Mouse (Mus musculus): ENCODE measurements at regions not wholly inside any gene's neighbourhood (a gene's known extent, or its start where the extent isn't known, plus 50 kb on each side); places are given as distances from the start of the nearest gene placed in this dataset.

DNA sequence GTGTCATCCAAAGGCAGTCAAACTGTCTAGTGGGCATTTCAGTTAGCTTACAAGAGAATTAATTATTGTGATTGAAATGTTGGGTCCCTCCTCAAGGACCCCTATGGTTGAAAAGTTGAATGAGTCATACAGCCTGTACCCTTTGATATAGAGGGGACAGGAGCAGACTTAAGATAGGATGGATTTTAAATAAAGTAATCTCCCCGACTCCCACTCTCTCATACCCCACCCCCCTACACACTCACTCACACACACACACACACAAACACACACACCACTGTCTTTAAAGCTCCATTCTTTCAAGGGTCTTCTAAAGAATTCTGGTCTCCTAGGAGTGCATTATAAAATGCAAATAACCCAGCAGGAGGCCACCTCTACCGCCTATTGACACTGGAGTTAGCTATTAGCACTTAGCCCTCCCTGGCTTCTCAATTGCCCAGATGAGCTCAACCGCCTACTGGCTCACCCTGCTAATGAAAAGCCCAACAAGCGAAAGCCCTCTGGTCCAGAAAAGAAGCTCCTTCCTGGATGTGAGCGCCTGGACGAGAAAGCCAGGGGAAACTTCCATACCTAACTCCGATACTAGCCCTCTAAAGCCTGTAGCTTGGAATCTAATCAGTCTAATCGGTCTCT lies 236.3 kb upstream of the Rgma start:
- H3K4me1 ChIP-seq: peaks cover 12% of the 10 kb centered on the region
- H3K27me3 ChIP-seq (ENCODE audit: insufficient read depth, poor library complexity, severe bottlenecking): peaks cover 49% of the 10 kb centered on the region
- 5% methylated on average over 8 of the region's 8 CpGs for WGBS
- no peaks in the 10 kb centered on the region for H3K36me3 ChIP-seq
- peak overlapping the region; percentile 5; the same call in 1 of the 2 replicates for H3K4me3 ChIP-seq
- no peaks in the 10 kb centered on the region for H3K9me3 ChIP-seq
- DNase-seq (ENCODE audit: low spot score): no peak
- H3K27ac ChIP-seq: no peak overlapping the region

DNA sequence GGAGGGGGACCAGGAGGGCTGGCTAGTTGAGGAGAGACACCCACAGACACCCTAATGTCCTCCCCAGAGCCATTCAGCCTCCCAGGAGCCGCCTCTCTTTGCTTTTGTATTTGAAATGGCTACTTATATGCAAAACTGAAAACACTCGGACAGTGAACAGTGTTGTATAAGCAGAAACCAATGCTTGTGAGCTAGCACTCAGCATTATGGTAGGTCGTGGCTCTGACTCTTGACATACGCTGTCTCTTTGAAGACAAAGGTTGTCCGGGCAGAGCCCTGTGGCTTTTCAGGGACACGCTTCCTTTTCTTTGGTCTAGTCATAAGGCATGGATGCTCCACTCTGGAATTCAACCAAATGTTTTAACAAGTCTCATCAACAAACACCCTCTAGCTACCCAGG lies 235.4 kb upstream of the Rgma start:
- Histone ChIP-seq H3K9me3 (no peaks in the 10 kb centered on the region), H3K36me3 (no peaks in the 10 kb centered on the region), H3K4me1 (peaks cover 12% of the 10 kb centered on the region), H3K4me3 (no peak overlapping the region), H3K27ac (no peak overlapping the region), H3K27me3 (ENCODE audit: insufficient read depth, poor library complexity, severe bottlenecking) (peaks cover 58% of the 10 kb centered on the region)
- WGBS: 28% methylated on average over 6 of the region's 6 CpGs
- no peak for DNase-seq (ENCODE audit: low spot score)

DNA sequence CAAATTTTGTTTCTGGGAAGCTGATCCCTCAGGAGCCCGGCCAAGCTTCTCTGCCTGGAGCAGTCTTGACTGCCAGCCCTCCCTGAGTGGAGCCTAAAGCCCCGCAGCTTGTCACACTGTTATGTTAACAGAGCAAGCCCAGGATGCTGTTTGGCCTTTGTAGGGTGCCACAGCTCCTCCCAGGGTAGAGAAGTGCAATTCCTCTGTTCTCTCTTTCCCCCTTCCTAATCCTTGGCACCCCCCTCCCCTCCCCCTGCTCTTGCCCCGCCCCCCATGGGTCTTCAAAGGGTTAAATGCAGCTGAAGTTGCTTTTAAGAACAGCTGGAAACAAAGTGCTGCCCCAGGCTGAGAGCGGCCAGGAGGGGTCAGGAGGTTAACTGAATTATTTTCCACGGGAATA lies 234.1 kb upstream of the Rgma start:
- Histone ChIP-seq H3K9me3 (no peaks in the 10 kb centered on the region), H3K27ac (no peak overlapping the region), H3K4me3 (no peak overlapping the region), H3K4me1 (peaks cover 12% of the 10 kb centered on the region), H3K27me3 (ENCODE audit: insufficient read depth, poor library complexity, severe bottlenecking) (peaks cover 64% of the 10 kb centered on the region), H3K36me3 (no peaks in the 10 kb centered on the region)
- WGBS: 3% methylated on average over 5 of the region's 5 CpGs
- no peak for DNase-seq (ENCODE audit: low spot score)

DNA sequence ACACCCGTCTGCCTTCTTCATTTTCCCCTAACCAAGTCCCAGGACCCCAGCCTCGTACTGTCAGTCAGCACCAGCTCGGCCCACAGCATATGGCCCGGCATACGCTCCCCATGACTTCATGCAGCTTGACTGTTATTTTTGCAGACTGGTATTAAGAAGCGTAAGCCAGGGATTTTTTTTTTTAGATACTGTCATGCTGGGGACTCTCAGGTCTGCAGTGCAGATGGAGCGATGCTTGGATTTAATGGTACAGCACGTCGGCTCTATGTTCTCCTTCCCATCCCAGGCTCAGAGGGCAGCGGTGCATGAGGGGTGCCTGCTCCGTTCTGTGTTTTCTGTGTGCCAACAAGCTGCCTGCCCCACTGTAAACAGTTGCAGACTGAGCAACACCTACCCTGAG lies 231.4 kb upstream of the Rgma start:
- H3K27ac ChIP-seq: no peak overlapping the region
- 79% methylated on average over 11 of the region's 11 CpGs for WGBS
- no peaks in the 10 kb centered on the region for H3K9me3 ChIP-seq
- H3K27me3 ChIP-seq (ENCODE audit: insufficient read depth, poor library complexity, severe bottlenecking): peaks cover 44% of the 10 kb centered on the region
- DNase-seq (ENCODE audit: low spot score): no peak
- H3K36me3 ChIP-seq: no peaks in the 10 kb centered on the region
- H3K4me1 ChIP-seq: peaks cover 12% of the 10 kb centered on the region
- H3K4me3 ChIP-seq: no peak overlapping the region

DNA sequence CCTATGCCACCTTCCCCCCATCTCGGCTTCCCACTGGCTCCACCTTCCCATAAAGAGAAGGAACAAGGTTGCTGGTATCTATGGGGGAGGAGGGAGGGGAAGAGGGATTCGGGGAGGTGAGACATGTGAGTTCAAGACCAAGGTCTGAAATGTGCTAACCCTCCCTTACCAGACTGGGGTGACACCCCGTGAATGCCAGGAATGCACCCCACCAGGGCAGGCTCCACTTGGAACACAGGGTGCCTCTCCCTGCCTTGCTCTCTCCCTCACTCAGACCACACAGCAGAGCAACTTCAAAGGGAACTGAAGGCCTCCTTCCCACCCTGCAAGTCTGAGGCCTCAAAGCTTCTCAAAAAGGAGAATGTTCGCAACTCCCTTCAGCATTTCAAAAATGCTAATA lies 230.5 kb upstream of the Rgma start:
- H3K9me3 ChIP-seq: no peaks in the 10 kb centered on the region
- no peak overlapping the region for H3K27ac ChIP-seq
- peaks cover 5% of the 10 kb centered on the region; the same call in 1 of the 2 replicates for H3K4me1 ChIP-seq
- no peak for DNase-seq (ENCODE audit: low spot score)
- H3K4me3 ChIP-seq: no peak overlapping the region
- H3K36me3 ChIP-seq: no peaks in the 10 kb centered on the region
- peaks cover 35% of the 10 kb centered on the region for H3K27me3 ChIP-seq (ENCODE audit: insufficient read depth, poor library complexity, severe bottlenecking)
- 29% methylated on average over 4 of the region's 4 CpGs for WGBS

DNA sequence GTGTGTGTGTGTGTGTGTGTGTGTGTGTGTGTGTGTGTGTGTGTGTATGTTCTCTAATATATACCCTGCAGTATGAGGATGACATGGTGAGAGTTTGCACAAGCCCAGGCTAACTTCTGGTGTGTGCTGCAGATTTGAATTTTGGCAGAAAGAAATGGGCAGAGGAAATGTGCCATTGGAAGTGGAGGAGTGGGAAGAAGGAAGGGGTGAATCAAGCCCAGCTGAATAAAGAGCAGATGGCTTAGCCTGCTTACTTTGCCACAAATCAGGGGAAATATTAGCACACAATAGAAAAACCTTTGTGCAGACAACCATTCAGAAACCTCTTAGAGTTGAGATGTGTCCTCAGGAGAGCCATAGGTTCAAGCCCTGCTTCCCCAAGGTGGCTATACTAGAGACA lies 228.1 kb upstream of the Rgma start:
- Histone ChIP-seq H3K36me3 (no peaks in the 10 kb centered on the region), H3K4me3 (no peak overlapping the region), H3K27ac (no peak overlapping the region), H3K27me3 (ENCODE audit: insufficient read depth, poor library complexity, severe bottlenecking) (peaks cover 31% of the 10 kb centered on the region), H3K9me3 (no peaks in the 10 kb centered on the region), H3K4me1 (no peaks in the 10 kb centered on the region)
- no peak for DNase-seq (ENCODE audit: low spot score)

DNA sequence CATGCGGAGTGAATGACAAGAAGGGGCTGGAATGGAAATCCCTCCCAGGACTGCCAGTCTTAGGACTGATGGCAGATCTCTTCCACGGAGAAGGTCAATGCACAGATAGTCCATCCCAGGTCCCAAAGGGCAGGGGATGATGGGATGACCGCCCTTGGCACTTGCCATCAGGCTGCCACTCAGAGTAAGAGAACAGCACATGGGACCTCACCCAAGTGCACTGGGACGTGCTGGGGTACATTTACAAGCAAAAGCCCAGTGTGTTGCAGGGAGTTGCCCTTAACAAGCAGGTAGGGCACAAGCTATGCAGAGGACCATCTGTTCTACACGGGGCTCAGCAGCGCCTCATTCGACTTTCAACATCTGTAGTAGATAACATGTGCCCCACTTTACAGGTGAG lies 224.9 kb upstream of the Rgma start:
- peaks cover 15% of the 10 kb centered on the region for H3K27me3 ChIP-seq (ENCODE audit: insufficient read depth, poor library complexity, severe bottlenecking)
- no peaks in the 10 kb centered on the region for H3K36me3 ChIP-seq
- H3K27ac ChIP-seq: no peak overlapping the region
- no peak for DNase-seq (ENCODE audit: low spot score)
- H3K4me1 ChIP-seq: no peaks in the 10 kb centered on the region
- no peak overlapping the region for H3K4me3 ChIP-seq
- 70% methylated on average over 7 of the region's 7 CpGs for WGBS
- H3K9me3 ChIP-seq: no peaks in the 10 kb centered on the region

DNA sequence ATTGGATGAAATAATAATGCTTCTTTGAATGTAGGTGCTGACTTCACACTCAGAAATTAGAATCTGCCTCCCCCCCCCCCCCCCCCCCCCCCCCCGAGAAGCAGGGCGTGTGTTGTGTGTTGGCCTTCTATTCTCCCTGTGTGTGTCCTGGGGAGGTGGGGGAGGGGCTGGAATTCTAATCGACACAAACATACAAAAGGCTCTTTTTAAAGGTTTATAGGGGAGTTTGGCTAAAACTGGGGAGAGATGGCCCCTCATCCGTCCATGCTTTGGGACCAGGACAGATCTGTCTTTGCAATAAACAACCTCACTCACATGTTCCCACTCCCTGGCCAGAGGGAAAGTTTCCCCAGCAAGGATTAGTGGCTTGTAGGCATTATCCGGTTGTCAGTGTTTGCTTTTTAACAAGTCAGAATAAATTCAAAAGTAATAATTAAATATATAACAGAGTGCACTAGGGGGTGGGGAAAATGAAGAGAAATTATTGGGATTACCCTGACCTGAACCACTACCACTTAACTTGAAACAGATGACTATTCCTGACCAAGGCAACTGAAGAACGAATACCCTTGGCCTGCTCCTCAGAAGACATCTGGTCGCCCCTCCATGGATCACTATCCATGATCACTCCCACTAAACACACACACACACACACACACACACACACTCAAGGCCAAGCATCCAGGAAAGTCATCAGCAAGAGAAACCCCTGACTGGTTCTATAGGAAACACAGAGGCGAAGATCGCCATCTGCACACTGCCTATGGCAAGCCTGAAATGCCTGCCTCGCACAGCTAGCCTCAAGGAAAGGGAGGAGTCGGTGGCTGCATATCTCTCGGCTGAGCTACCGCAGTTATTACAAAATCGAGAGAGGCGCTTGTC lies 223.5 kb upstream of the Rgma start:
- H3K27ac ChIP-seq: no peak overlapping the region
- 67% methylated on average over 14 of the region's 15 CpGs for WGBS
- no peak for DNase-seq (ENCODE audit: low spot score)

DNA sequence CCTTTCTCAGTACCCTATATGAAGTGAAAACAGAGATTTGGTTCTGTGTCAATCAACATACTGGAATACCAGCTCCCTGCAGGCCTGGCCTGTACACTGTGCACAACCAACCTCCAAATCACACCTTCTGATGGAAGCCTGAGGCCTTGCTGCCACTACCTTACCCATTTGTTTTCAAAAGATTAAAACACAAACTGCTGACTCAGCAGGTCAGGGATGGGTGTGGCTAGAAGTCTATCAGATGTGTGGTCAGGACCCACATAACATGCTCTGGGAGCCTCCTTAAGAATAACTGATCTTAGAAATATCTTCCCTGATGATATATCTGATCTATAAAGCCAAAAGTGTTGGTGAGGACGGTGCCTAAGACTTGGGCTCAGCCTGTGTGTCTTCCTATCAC lies 221.6 kb upstream of the Rgma start:
- no peak overlapping the region for H3K4me3 ChIP-seq
- peaks cover 7% of the 10 kb centered on the region; the same call in 1 of the 2 replicates for H3K27me3 ChIP-seq (ENCODE audit: insufficient read depth, poor library complexity, severe bottlenecking)
- no peak for DNase-seq (ENCODE audit: low spot score)
- H3K36me3 ChIP-seq: no peaks in the 10 kb centered on the region
- H3K4me1 ChIP-seq: no peaks in the 10 kb centered on the region
- H3K27ac ChIP-seq: no peak overlapping the region
- H3K9me3 ChIP-seq: no peaks in the 10 kb centered on the region
- 83% methylated on average over 1 of the region's 1 CpGs for WGBS

More for the DNA sequence above, 223.5 kb upstream of the Rgma start:
- Histone ChIP-seq H3K36me3 (no peaks in the 10 kb centered on the region), H3K9me3 (no peaks in the 10 kb centered on the region), H3K27me3 (ENCODE audit: insufficient read depth, poor library complexity, severe bottlenecking) (peaks cover 7% of the 10 kb centered on the region; the same call in 1 of the 2 replicates), H3K4me3 (no peak overlapping the region), H3K4me1 (no peaks in the 10 kb centered on the region)

DNA sequence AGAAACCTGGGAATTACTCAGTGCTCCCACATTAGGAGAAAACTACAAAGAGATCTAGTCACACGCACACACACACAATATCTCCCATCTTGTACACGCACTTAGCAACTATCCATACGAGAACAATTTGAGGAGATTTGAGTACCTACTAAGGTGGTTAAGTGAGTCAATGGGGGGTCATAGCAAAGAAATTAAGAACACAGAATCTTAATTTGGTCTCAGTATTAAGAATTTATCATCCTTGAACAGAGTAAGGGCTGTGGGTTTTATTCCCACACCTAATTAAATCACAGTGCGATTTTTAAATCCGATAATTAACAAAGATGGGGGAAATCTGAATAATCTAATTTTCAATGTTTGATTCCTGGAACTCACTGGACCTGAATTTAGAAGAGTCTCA lies 216.5 kb upstream of the Rgma start:
- H3K4me1 ChIP-seq: no peaks in the 10 kb centered on the region
- H3K36me3 ChIP-seq: no peaks in the 10 kb centered on the region

DNA sequence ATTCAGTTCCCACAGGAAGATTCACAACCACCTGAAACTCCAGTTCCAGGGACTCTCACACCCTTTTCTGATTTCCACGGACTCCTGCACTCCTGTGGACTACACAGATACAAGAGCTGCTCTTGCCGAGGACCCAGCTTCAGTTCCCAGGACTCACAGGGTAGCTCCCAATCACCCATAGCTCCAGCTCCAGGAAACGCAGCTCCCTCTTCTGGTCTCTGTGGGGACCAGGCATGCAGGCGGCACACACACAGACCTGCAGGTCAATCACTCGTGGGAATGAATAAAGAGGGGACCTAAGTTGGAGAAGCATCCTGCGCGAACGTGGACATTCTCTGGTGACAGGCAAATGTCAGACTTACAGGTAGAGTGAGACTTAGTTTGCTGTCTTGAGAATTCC lies 214.3 kb upstream of the Rgma start:
- DNase-seq (ENCODE audit: low spot score): peak; percentile 52
- Histone ChIP-seq H3K9me3 (no peaks in the 10 kb centered on the region), H3K4me1 (no peaks in the 10 kb centered on the region), H3K27me3 (ENCODE audit: insufficient read depth, poor library complexity, severe bottlenecking) (no peaks in the 10 kb centered on the region), H3K36me3 (no peaks in the 10 kb centered on the region), H3K27ac (no peak overlapping the region), H3K4me3 (no peak overlapping the region)
- 77% methylated on average over 8 of the region's 8 CpGs for WGBS

More for the DNA sequence above, 216.5 kb upstream of the Rgma start:
- Histone ChIP-seq H3K4me3 (no peak overlapping the region), H3K27ac (no peak overlapping the region), H3K9me3 (no peaks in the 10 kb centered on the region), H3K27me3 (ENCODE audit: insufficient read depth, poor library complexity, severe bottlenecking) (no peaks in the 10 kb centered on the region)
- WGBS: 93% methylated on average over 5 of the region's 5 CpGs
- no peak for DNase-seq (ENCODE audit: low spot score)

DNA sequence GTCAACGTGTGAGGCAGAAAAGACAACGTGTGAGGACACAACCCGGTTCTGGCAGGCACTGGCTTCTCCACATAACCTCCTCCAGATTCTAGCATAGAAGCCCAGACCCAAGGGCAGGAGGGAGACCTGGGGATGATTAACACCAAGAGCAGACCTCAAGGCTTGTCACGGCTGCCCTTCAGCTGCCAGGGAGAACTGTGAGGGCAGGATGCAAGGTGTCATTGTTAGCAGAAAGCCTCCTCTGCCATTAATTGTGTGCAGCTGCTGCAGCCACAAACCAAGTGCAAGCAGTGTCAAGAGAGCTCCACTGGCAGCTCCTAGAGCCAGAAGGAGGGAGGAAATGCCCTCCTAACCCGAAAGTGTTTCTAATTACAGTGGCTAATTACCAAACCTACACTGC lies 211.6 kb upstream of the Rgma start:
- Histone ChIP-seq H3K9me3 (no peaks in the 10 kb centered on the region), H3K36me3 (no peaks in the 10 kb centered on the region), H3K4me1 (no peaks in the 10 kb centered on the region), H3K27ac (no peak overlapping the region), H3K27me3 (ENCODE audit: insufficient read depth, poor library complexity, severe bottlenecking) (no peaks in the 10 kb centered on the region), H3K4me3 (no peak overlapping the region)
- peak; percentile 58 for DNase-seq (ENCODE audit: low spot score)
- WGBS: 60% methylated on average over 5 of the region's 5 CpGs

DNA sequence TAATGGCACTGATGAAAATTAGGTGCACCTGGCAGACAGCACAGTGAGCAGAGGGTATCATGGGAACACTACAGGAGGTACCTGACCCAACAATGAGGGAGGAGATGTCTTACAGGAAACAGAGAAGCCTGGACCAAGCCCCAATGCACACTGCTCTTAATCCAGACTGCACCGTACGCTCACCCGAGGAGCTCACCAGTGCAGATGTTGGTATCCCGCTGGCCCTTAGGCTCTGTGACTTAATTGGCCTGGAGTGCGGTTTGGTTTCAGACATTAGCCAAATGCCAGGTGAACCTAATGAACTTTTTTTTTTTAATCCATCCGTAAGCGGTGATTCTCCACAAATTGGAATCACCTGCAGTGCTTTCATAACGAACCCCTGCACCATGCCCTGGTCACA lies 209.8 kb upstream of the Rgma start:
- no peaks in the 10 kb centered on the region for H3K27me3 ChIP-seq (ENCODE audit: insufficient read depth, poor library complexity, severe bottlenecking)
- 87% methylated on average over 8 of the region's 8 CpGs for WGBS
- DNase-seq (ENCODE audit: low spot score): peak; percentile 59
- H3K4me3 ChIP-seq: no peak overlapping the region
- no peaks in the 10 kb centered on the region for H3K36me3 ChIP-seq
- no peaks in the 10 kb centered on the region for H3K4me1 ChIP-seq
- H3K27ac ChIP-seq: no peak overlapping the region
- H3K9me3 ChIP-seq: no peaks in the 10 kb centered on the region
